Mouse (Mus musculus) layer of hippocampus, adult 11-12 months (tissue): ENCODE results near the gene Cyp1a1.
A peak's percentile ranks its signal among the peaks of the same experiment; 100 is the strongest.
"Not testable (repeated sequence)": the region's sequence is repeated elsewhere in the genome, so short reads cannot be mapped to it uniquely, and the experiment has no call there.

ENCODE experiments used
- DNase-seq: peaks from one replicate; pipeline ENCODE4 v3.0.0; 2022; ENCODE audit warnings: low spot score

Gene Cyp1a1

DNA sequence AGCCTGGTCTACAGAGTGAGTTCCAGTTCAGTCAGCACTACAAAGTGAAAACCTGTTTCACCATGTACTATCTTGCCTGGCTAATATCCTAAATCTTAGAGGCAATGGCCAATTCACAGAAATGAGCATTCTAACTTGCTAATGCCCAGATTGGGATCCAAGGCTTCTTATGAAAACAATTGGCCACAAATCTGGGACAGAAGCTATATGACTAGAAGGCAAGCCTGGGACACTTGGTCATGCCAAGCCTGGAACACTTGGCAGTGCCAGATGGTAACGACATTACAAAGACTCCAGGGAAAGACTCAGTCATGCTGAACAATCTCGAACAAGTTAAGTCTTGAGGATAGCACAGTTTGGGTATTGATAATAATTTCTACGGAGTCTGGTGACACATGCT, 18.8 kb downstream of the Cyp1a1 start:
- no peak for DNase-seq

DNA sequence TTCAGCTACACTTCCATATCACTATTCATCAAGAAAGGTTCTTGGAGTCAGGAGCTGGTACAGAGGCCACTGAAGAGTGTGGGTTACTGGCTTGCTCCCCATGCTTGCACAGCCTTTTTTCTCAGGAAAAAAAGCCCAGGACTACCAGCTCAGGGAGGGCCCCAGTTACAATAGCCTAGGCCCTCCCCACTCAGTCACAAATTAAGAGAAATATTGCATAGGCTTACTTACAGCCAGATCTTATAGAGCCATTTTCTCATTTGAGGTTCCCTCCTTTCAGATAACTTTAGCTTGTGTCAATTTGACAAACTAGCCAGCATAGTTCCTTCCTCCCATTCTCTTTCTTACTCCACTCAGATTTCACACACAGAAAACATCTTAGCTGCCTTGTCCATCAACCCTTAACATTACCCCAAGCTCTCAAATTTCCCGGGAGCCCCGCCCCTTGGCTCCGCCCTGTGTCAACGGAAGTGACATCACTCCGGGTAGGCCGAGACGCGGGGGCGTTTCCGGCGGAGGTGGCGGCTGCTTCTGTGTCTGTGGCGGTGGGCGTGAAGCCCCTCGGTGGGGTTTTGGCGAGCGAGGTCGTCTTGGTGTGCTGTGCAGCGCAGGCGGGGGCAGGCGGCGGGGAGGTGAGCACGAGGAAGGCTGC, 20.5 kb downstream of the Cyp1a1 start, which contains the start of gene Edc3:
Gene Edc3 (plus strand): TSS at position 473 of the 652 bp plus-strand sequence.
- peak; percentile 86 for DNase-seq

DNA sequence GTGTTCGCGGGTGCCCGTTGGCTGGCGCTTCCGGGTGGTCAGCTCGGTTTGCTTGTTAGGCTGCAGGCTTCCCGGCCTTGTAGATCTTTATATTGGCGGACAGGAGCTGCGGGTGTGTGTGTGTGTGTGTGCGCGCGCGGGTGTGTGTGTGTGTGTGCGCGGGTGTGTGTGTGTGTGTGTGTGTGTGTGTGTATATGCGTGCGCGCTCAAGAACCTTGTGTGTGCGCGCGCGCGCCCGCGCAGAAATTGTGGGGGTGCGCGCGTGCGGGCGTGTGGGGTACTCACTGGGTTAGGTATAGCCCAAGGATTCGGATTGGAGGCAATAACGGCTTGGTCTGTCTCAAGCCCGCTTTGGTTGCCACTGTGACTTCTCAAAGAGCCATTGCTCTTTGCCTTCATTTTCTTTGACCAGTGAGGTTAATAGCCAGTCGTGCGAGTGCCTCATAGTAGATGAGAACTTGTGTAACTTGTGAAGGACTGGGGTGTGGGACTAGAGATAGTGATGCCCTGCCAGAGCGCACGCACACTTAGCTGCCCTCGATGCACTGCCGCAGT, 21.1 kb downstream of the Cyp1a1 start:
- DNase-seq: peak; percentile 68

GRCm38 (mm10) chr9:57710214-57710613, 22.5 kb downstream of the Cyp1a1 start:
- DNase-seq: not testable (repeated sequence)

DNA sequence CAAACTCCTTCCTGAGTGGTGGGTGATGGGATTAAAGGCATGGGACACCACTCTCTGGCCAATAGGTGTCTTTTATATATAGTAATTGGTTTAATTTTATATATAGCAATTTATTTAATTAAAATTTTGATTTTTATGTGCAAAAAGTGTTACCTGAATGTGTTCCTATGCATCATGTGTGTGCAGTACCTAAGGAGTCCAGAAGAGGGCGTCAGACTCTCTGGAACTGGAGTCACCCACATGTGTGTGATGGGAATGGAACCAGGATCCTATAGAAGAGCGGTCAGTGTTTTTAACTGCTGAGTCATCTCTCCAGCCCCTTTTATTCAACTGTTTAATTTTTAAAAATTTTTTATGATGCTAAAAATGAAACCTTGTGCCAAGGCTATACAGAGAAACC, 24.5 kb downstream of the Cyp1a1 start:
- DNase-seq: no peak

GRCm38 (mm10) chr9:57718408-57718807, 30.7 kb downstream of the Cyp1a1 start:
- DNase-seq: no peak

DNA sequence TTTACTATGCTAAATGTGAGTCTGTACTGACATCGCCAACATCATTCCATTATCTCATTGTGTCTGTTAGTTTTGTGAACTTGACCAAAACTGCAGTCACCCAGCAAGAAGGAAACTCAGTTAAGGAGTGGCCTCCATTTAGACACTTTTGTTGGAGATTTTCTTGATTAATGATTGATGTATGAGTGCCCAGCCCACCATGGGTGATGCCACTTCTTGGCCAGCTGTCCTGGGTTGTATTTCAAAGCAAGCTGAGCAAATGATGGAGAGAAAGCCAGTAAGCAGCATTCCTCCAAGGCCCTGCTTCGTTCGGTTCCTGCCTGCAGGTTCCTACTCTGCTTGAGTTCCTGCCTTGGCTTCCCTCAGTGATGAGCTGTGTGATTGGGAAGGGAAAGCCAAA, 33.0 kb downstream of the Cyp1a1 start:
- DNase-seq: no peak

- no peak for DNase-seq
Observed at GRCm38 (mm10) chr9:57722371-57722770, 34.6 kb downstream of the Cyp1a1 start.

DNA sequence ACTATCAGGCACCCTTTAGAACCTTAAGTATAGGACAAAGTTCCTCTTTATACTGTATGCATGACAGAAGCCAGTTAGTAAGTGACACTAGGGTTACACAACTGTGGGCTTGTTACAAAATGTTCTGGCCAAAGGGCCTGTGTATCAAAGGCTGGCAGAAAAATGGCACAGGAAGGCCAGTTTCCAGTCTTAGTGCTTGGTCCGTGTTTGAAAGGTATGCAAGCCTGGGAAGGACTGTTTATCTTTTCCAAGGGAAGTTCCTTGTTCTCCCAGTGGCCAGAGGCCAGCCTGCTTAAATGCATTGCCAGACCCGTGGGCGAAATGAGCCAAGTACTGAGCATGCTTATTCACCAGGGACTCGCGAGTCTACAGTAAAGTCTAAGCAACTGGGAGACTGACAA, 35.6 kb downstream of the Cyp1a1 start:
- DNase-seq: peak; percentile 56

- DNase-seq: no peak
Observed at GRCm38 (mm10) chr9:57723796-57724195, 36.1 kb downstream of the Cyp1a1 start.

GRCm38 (mm10) chr9:57724701-57725100, 37.0 kb downstream of the Cyp1a1 start:
- no peak for DNase-seq

GRCm38 (mm10) chr9:57728312-57728711, 40.6 kb downstream of the Cyp1a1 start:
- DNase-seq: no peak

DNA sequence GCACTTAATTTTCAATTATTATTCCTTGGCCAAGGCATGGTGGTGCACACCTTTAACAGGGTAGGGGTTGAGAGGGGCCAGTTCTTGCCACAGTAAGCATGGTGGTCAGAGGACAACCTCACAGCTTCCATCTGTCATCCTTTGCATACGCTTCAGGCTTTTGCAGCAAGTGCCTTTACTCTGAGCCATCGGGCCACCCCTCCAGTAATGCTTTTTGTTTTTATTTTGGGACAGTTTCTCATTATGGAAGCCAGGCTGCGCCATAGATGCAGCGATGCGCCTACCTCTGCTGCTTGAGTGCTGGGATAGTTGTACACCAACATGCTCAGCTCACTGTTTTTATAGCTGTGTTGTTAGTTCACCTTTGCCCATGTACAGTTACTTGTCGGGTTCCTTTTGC, 45.9 kb downstream of the Cyp1a1 start:
- no peak for DNase-seq

DNA sequence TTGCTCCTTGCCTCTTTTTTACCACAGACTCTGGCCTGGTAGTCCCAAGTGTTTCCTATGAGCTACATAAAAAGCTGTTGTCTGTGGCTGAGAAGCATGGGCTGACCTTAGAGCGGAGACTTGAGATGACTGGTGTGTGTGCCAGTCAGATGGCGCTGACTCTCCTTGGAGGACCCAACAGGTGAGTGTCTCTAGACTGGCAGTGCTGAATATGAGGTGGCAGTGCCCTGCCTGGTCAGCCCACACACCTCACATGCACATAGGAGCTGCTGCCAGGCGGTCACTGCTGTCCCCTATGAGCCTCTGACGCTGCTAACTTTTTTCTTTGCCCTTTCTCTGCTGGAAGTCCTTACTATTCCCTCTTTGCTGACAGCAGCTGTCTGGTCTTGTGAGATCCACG, 52.1 kb downstream of the Cyp1a1 start:
- no peak for DNase-seq

- DNase-seq: no peak
Observed at GRCm38 (mm10) chr9:57744462-57745091, 56.8 kb downstream of the Cyp1a1 start.

DNA sequence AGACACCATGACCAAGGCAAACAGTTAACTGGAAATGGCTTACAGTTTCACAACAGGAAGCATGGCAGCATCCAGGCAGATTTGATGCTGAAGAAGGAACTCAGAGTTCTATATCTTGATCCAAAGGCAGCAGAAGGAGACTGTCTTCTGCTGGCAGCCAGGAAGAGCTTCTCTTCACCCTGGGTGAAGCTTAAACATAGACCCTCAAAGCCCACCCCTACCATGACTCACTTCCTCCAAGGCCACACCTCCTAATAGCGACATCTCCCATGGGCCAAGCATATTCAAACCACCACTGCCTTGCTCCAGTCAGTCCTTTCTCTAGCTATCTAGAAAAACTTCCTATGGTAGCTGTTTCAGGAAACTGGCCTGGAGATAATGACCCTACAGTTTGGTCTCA, 59.3 kb downstream of the Cyp1a1 start:
- no peak for DNase-seq

DNA sequence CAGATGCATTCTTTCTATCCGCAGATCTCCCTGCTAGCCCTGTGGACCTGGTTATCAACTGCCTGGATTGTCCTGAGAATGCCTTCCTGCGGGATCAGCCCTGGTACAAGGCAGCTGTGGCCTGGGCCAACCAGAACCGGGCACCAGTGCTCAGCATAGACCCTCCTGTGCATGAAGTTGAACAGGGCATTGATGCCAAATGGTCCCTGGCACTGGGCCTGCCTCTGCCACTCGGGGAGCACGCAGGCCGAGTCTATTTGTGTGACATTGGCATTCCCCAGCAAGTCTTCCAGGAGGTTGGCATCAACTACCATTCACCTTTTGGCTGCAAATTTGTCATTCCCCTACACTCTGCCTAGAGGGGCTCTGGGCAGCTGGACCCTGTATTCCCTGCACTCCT, 60.4 kb downstream of the Cyp1a1 start:
- DNase-seq: no peak

DNA sequence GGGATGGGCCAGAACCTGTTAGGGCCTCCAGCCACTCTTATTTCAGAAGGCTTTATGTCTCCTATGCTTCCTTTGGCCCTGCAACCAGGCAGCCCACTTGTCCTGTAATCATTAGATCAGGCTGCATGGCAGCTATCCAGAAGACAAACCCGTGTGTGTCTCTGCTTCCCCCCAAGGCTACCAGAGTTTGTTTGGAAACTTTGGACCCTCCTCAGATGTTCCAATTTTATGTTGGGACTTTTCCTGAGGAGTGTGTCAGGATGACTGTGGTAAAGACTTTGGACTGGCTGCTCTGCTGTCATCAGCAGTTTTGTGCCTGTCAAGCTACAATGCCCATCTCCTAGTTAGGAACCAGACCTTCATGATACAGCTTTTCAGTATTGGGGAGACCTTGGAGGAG, 61.1 kb downstream of the Cyp1a1 start:
- no peak for DNase-seq

GRCm38 (mm10) chr9:57750901-57751300, 63.2 kb downstream of the Cyp1a1 start:
- DNase-seq: no peak
